Mouse (Mus musculus) spleen, embryonic (tissue): ENCODE results near the gene 1700037H04Rik.

Experiments
- CTCF ChIA-PET: fragments of 350-600 bp; sonication (Branson Sonifier 250); formaldehyde crosslinking; loops from one replicate; lab custom pipeline; 2022; lab: Charles Lee

Gene 1700037H04Rik

GRCm38 (mm10) chr2:131147043-131147365 lies 12.9 kb downstream of the 1700037H04Rik start:
- CTCF ChIA-PET, result no interaction called here

- CTCF ChIA-PET, result no interaction called here
Observed at GRCm38 (mm10) chr2:131146193-131147042, 13.5 kb downstream of the 1700037H04Rik start.

GRCm38 (mm10) chr2:131145536-131145935 lies 14.3 kb downstream of the 1700037H04Rik start:
- CTCF ChIA-PET, result no interaction called here

- CTCF ChIA-PET, result no interaction called here
Observed at GRCm38 (mm10) chr2:131145121-131145520, 14.8 kb downstream of the 1700037H04Rik start.

- CTCF ChIA-PET, result no interaction called here
Observed at GRCm38 (mm10) chr2:131143007-131143780, 16.7 kb downstream of the 1700037H04Rik start.

- CTCF ChIA-PET, result no interaction called here
Observed at GRCm38 (mm10) chr2:131142592-131142991, 17.3 kb downstream of the 1700037H04Rik start.

- CTCF ChIA-PET, result no interaction called here
Observed at GRCm38 (mm10) chr2:131141336-131141986, 18.4 kb downstream of the 1700037H04Rik start.

GRCm38 (mm10) chr2:131140533-131140905 lies 19.4 kb downstream of the 1700037H04Rik start:
- CTCF ChIA-PET, result no interaction called here

- CTCF ChIA-PET, result interaction anchor here (0.5 kb wide), 1 partner anchor 498 kb away, joined by 3 read pairs; no protein-coding TSS in a partner anchor
Observed at GRCm38 (mm10) chr2:131139886-131140532, 19.9 kb downstream of the 1700037H04Rik start.

- CTCF ChIA-PET, result interaction anchor here (0.5 kb wide), 1 partner anchor 498 kb away, joined by 3 read pairs; no protein-coding TSS in a partner anchor
Observed at GRCm38 (mm10) chr2:131139287-131139686, 20.6 kb downstream of the 1700037H04Rik start.

GRCm38 (mm10) chr2:131138760-131139159 lies 21.1 kb downstream of the 1700037H04Rik start:
- CTCF ChIA-PET, result no interaction called here

- CTCF ChIA-PET, result no interaction called here
Observed at GRCm38 (mm10) chr2:131138296-131138695, 21.6 kb downstream of the 1700037H04Rik start.

GRCm38 (mm10) chr2:131135521-131136139 lies 24.3 kb downstream of the 1700037H04Rik start:
- CTCF ChIA-PET, result no interaction called here

GRCm38 (mm10) chr2:131134826-131135400 lies 25.0 kb downstream of the 1700037H04Rik start:
- CTCF ChIA-PET, result no interaction called here

- CTCF ChIA-PET, result no interaction called here
Observed at GRCm38 (mm10) chr2:131134381-131134780, 25.5 kb downstream of the 1700037H04Rik start.

- CTCF ChIA-PET, result no interaction called here
Observed at GRCm38 (mm10) chr2:131132930-131133547, 26.8 kb downstream of the 1700037H04Rik start, which contains the start of gene Gm11037. Gene Gm11037, plus strand, starts transcription at chr2:131133497.

GRCm38 (mm10) chr2:131132111-131132888 lies 27.6 kb downstream of the 1700037H04Rik start:
- CTCF ChIA-PET, result no interaction called here

- CTCF ChIA-PET, result no interaction called here
Observed at GRCm38 (mm10) chr2:131130849-131131248, 29.0 kb downstream of the 1700037H04Rik start.

- CTCF ChIA-PET, result no interaction called here
Observed at GRCm38 (mm10) chr2:131129836-131130235, 30.0 kb downstream of the 1700037H04Rik start.
